Mouse (Mus musculus) embryonic fibroblast, embryonic 13.5 days (primary cell): ENCODE measurements around the gene Frmd8.

Source experiments
- CTCF ChIP-seq: IDR thresholded peaks from 2 replicates; pipeline ENCODE4 v1.5.1; 2011; ENCODE audit warnings: mild to moderate bottlenecking, control low read depth, low read length, moderate library complexity, borderline replicate concordance; ENCODE audit not compliant: insufficient read depth
- POLR2A ChIP-seq: IDR thresholded peaks from 2 replicates; pipeline ENCODE4 v1.6.1; 2011; ENCODE audit warnings: low read depth, mild to moderate bottlenecking, control low read depth, low read length, moderate library complexity

- TF ChIP-seq CTCF: peak; percentile 95
- no peak for TF ChIP-seq POLR2A
Measured at GRCm38 (mm10) chr19:5877618-5878361, 2.7 kb upstream of the Frmd8 start, which contains the start of gene Slc25a45.
